Mouse (Mus musculus) CH12.LX (cell line): ENCODE data around the gene Olfr1276. TPM values are rescaled to one million over a fixed set of nuclear protein-coding genes. Genes with fewer than 3 reads are reported as not detected.

Experiments
- DNase-seq: peaks from one replicate; pipeline ENCODE4 v3.0.0-alpha.2; 2013; ENCODE audit errors: extremely low read depth
- H3K27ac ChIP-seq: 2 replicates; pipeline ENCODE4 v1.5.1; 2012; ENCODE audit warnings: low read depth, mild to moderate bottlenecking, control low read depth, moderate library complexity; ENCODE audit not compliant: insufficient read depth
- H3K27me3 ChIP-seq: replicated peaks from 2 replicates; pipeline ENCODE3; 2012; ENCODE audit warnings: inconsistent platforms
- H3K36me3 ChIP-seq, 2 experiments: replicated peaks in 1 of 2; 2 replicates each; pipeline versions ENCODE3 to v1.6.1; 2012; ENCODE audit warnings: inconsistent platforms in 1 of 2, low read length in 1 of 2, mild to moderate bottlenecking in 1 of 2, mixed read lengths in 1 of 2, moderate library complexity in 1 of 2; ENCODE audit not compliant: control insufficient read depth in 1 of 2, insufficient read depth in 1 of 2
- H3K4me1 ChIP-seq, 2 experiments: 2 replicates each; pipeline ENCODE4 v1.6.1; 2012; ENCODE audit warnings: inconsistent platforms in 1 of 2, moderate library complexity in 1 of 2; ENCODE audit not compliant: insufficient read depth in 2 of 2, control insufficient read depth in 1 of 2
- H3K4me2 ChIP-seq: 2 replicates; pipeline ENCODE4 v1.6.1; 2012; ENCODE audit warnings: low read depth, mild to moderate bottlenecking, control low read depth; ENCODE audit not compliant: poor library complexity, insufficient read depth, severe bottlenecking
- H3K4me3 ChIP-seq, 3 experiments: fragments of 150-350 bp in 1 of 3; sonication (generic) in 1 of 3; replicated peaks in 1 of 3; 2 replicates each; pipeline versions ENCODE3 to v1.5.1; 2011 to 2012; ENCODE audit warnings: low read depth in 2 of 3, low read length in 2 of 3, mild to moderate bottlenecking in 2 of 3, moderate library complexity in 2 of 3, control low read depth in 1 of 3, improper control_type of control experiment in 1 of 3, inconsistent platforms in 1 of 3, mixed read lengths in 1 of 3; ENCODE audit not compliant: poor library complexity in 1 of 3
- H3K79me2 ChIP-seq: replicated peaks from 2 replicates; pipeline ENCODE4 v1.6.1; 2012; ENCODE audit warnings: mild to moderate bottlenecking, moderate library complexity; ENCODE audit not compliant: control insufficient read depth, poor library complexity, insufficient read depth, severe bottlenecking; ENCODE audit errors: extremely low read depth
- H3K9ac ChIP-seq: 2 replicates; pipeline ENCODE4 v1.6.1; 2012; ENCODE audit warnings: low read depth, mild to moderate bottlenecking, control low read depth, moderate library complexity; ENCODE audit not compliant: insufficient read depth
- H3K9me3 ChIP-seq: replicated peaks from 2 replicates; pipeline ENCODE3; 2012; ENCODE audit warnings: low read length, inconsistent platforms, mixed read lengths
- E2F4 ChIP-seq: IDR thresholded peaks from 2 replicates; pipeline ENCODE4 v1.6.1; 2011; ENCODE audit warnings: low read depth, low read length, improper control_type of control experiment; ENCODE audit not compliant: insufficient replicate concordance
- ELF1 ChIP-seq: IDR thresholded peaks from 2 replicates; pipeline ENCODE4 v1.6.1; 2014; ENCODE audit warnings: low read depth, mild to moderate bottlenecking, inconsistent platforms, low read length, improper control_type of control experiment
- GABPA ChIP-seq: IDR thresholded peaks from 2 replicates; pipeline ENCODE4 v1.6.1; 2012; ENCODE audit warnings: low read depth, low read length, improper control_type of control experiment, inconsistent platforms; ENCODE audit not compliant: insufficient replicate concordance
- IRF4 ChIP-seq: IDR thresholded peaks from 2 replicates; pipeline ENCODE4 v1.6.1; 2014; ENCODE audit warnings: low read depth, mild to moderate bottlenecking, inconsistent platforms, low read length, improper control_type of control experiment
- JUN ChIP-seq: IDR thresholded peaks from 2 replicates; pipeline ENCODE4 v1.6.1; 2011; ENCODE audit warnings: low read depth, mild to moderate bottlenecking, low read length, improper control_type of control experiment, moderate library complexity; ENCODE audit not compliant: insufficient read depth
- MEF2A ChIP-seq: IDR thresholded peaks from 2 replicates; pipeline ENCODE4 v1.6.1; 2014; ENCODE audit warnings: low read depth, mild to moderate bottlenecking, inconsistent platforms, low read length, improper control_type of control experiment, borderline replicate concordance
- NELFE ChIP-seq: IDR thresholded peaks from 2 replicates; pipeline ENCODE4 v1.6.1; 2011; ENCODE audit warnings: low read depth, low read length, improper control_type of control experiment
- PAX5 ChIP-seq: IDR thresholded peaks from 2 replicates; pipeline ENCODE4 v1.6.1; 2012; ENCODE audit warnings: low read length, inconsistent platforms, mixed read lengths
- POLR2A ChIP-seq: IDR thresholded peaks from 2 replicates; pipeline ENCODE4 v1.6.1; 2011; ENCODE audit warnings: low read depth, mild to moderate bottlenecking, improper control_type of control experiment, low read length
- POLR2AphosphoS2 ChIP-seq: IDR thresholded peaks from 2 replicates; pipeline ENCODE4 v1.6.1; 2011; ENCODE audit warnings: low read depth, low read length, improper control_type of control experiment
- SIN3A ChIP-seq: IDR thresholded peaks from 2 replicates; pipeline ENCODE4 v1.6.1; 2012; ENCODE audit warnings: low read length, improper control_type of control experiment, inconsistent platforms
- ZNF384 ChIP-seq: IDR thresholded peaks from 2 replicates; pipeline ENCODE4 v1.6.1; 2012; ENCODE audit warnings: low read depth, low read length, improper control_type of control experiment, inconsistent platforms
- dilution Hi-C: fragments of 300-500 bp; cut with MboI; formaldehyde crosslinking; loops from 2 replicates; pipeline ENCODE4 v1.14.3; 2020; ENCODE audit warnings: low sequenced_read_pairs; ENCODE audit not compliant: extremely low pct_unique_long_range_greater_than_20kb, extremely low pct_ligation_motif_present
- in situ Hi-C: fragments of 300-500 bp; cut with MboI; formaldehyde crosslinking; loops from 3 replicates; pipeline ENCODE4 v1.14.3; 2019; ENCODE audit warnings: low sequenced_read_pairs, low pct_ligation_motif_present, low pct_unique_long_range_greater_than_20kb, mixed read lengths
- polyA plus RNA-seq: library from polyadenylated mRNA; unstranded; fragments of >175 nt; gene quantifications from 2 replicates; pipeline ENCODE4 v1.2.1, GENCODE M21; 2012; ENCODE audit warnings: low read depth; ENCODE audit not compliant: insufficient read length
- total RNA-seq, 2 experiments: library from RNA; depleted of rRNA; stranded (reverse); fragments of 300-350 nt in 1 of 2; fragments of >200 nt in 1 of 2; gene quantifications; 2 replicates each; pipeline ENCODE4 v1.2.3; 2012 to 2014

The Olfr1276 gene
- total and polyA plus RNA-seq, 3 experiments = not detected

GRCm38 (mm10) chr2:111235186-111235585, 19.1 kb upstream of the Olfr1276 start, which contains the start of gene Olfr1275:
TSS of gene Olfr1275 (minus strand) at chr2:111235286.
- no peaks in the 10 kb centered on the region for H3K79me2 ChIP-seq
- DNase-seq = no peak
- H3K27me3 ChIP-seq = no peaks in the 10 kb centered on the region
- no peaks in the 10 kb centered on the region for H3K4me1 ChIP-seq
- dilution Hi-C loops (no loop called here), in situ Hi-C loops (no loop called here)
- TF ChIP-seq POLR2AphosphoS2 = no peak
- H3K36me3 ChIP-seq = no peaks in the 10 kb centered on the region
- no peak within 1 kb of the TSS for H3K9ac ChIP-seq
- H3K4me3 ChIP-seq = no peak within 1 kb of the TSS
- no peak within 1 kb of the TSS for H3K27ac ChIP-seq
- peaks cover 12% of the 10 kb centered on the region for H3K9me3 ChIP-seq
- no peak within 1 kb of the TSS for H3K4me2 ChIP-seq

GRCm38 (mm10) chr2:111274006-111274405, 19.7 kb downstream of the Olfr1276 start, which contains the start of gene Olfr1277:
TSS of gene Olfr1277 (minus strand) at chr2:111274106.
- DNase-seq = no peak
- no peaks in the 10 kb centered on the region for H3K79me2 ChIP-seq
- H3K27me3 ChIP-seq = no peaks in the 10 kb centered on the region
- peaks cover 16% of the 10 kb centered on the region for H3K9me3 ChIP-seq
- TF ChIP-seq NELFE (no peak), PAX5 (no peak)
- H3K27ac ChIP-seq = no peak within 1 kb of the TSS
- H3K4me2 ChIP-seq = no peak within 1 kb of the TSS
- no peak within 1 kb of the TSS for H3K9ac ChIP-seq
- no peak within 1 kb of the TSS for H3K4me3 ChIP-seq
- H3K4me1 ChIP-seq = no peaks in the 10 kb centered on the region
- dilution Hi-C loops (no loop called here), in situ Hi-C loops (no loop called here)
- H3K36me3 ChIP-seq = no peaks in the 10 kb centered on the region

GRCm38 (mm10) chr2:111289836-111290235, 35.5 kb downstream of the Olfr1276 start, which contains the start of gene Olfr1278:
TSS of gene Olfr1278 (plus strand) at chr2:111290136.
- H3K36me3 ChIP-seq = no peaks in the 10 kb centered on the region
- in situ Hi-C loops (no loop called here), dilution Hi-C loops (no loop called here)
- no peak for TF ChIP-seq ZNF384
- TF ChIP-seq SIN3A = no peak
- TF ChIP-seq IRF4 = no peak
- no peak for TF ChIP-seq ELF1
- TF ChIP-seq GABPA = no peak
- no peak for TF ChIP-seq MEF2A
- TF ChIP-seq JUN = no peak
- no peak for TF ChIP-seq E2F4
- TF ChIP-seq POLR2A = no peak
- no peak within 1 kb of the TSS for H3K27ac ChIP-seq
- no peak within 1 kb of the TSS for H3K9ac ChIP-seq
- no peaks in the 10 kb centered on the region for H3K79me2 ChIP-seq
- no peak within 1 kb of the TSS for H3K4me2 ChIP-seq
- H3K27me3 ChIP-seq = no peaks in the 10 kb centered on the region
- peaks cover 7% of the 10 kb centered on the region for H3K9me3 ChIP-seq
- H3K4me1 ChIP-seq = no peaks in the 10 kb centered on the region
- no peak for DNase-seq
- H3K4me3 ChIP-seq = no peak within 1 kb of the TSS
